Mouse (Mus musculus) heart, embryonic 14.5 days (tissue): ENCODE results near the gene Nr1i3. TPM values are rescaled to one million over a fixed set of nuclear protein-coding genes. Genes with fewer than 3 reads are reported as not detected.

Source experiments
- ATAC-seq: fragments of 200-750 bp; cut with Nextera tagmentation; 2 replicates; pipeline ENCODE4 v1.8.0; 2017; ENCODE audit warnings: low read depth, moderate TSS enrichment; ENCODE audit not compliant: insufficient number of reproducible peaks, insufficient read depth, low FRiP score
- H3K27ac ChIP-seq, 2 experiments: fragments of 200-500 bp in 1 of 2; fragments of 300-500 bp in 1 of 2; sonication (generic) in 1 of 2; replicated peaks in 1 of 2; 2 replicates each; pipeline ENCODE4 v1.5.1; 2012 to 2014; ENCODE audit warnings: low read depth in 2 of 2, low read length in 2 of 2, control low read depth in 1 of 2, mild to moderate bottlenecking in 1 of 2, mixed read lengths in 1 of 2; ENCODE audit not compliant: control insufficient read depth in 1 of 2, insufficient read depth in 1 of 2
- H3K27me3 ChIP-seq: fragments of 300-500 bp; sonication (generic); 2 replicates; pipeline ENCODE4 v1.6.1; 2014; ENCODE audit warnings: mild to moderate bottlenecking, low read length, control low read depth; ENCODE audit not compliant: control insufficient read depth, insufficient read depth
- H3K36me3 ChIP-seq: fragments of 300-500 bp; sonication (generic); 2 replicates; pipeline ENCODE4 v1.6.1; 2014; ENCODE audit warnings: mild to moderate bottlenecking, control low read depth, low read length, mixed read lengths; ENCODE audit not compliant: control insufficient read depth, insufficient read depth
- H3K4me1 ChIP-seq, 2 experiments: fragments of 200-500 bp in 1 of 2; fragments of 300-500 bp in 1 of 2; sonication (generic) in 1 of 2; 2 replicates each; pipeline ENCODE4 v1.6.1; 2012 to 2014; ENCODE audit warnings: low read length in 2 of 2, control low read depth in 1 of 2, mixed read lengths in 1 of 2; ENCODE audit not compliant: control insufficient read depth in 2 of 2, insufficient read depth in 2 of 2
- H3K4me2 ChIP-seq: fragments of 300-500 bp; sonication (generic); 2 replicates; pipeline ENCODE4 v1.6.1; 2014; ENCODE audit warnings: mild to moderate bottlenecking, low read length
- H3K4me3 ChIP-seq, 2 experiments: fragments of 200-500 bp in 1 of 2; fragments of 300-500 bp in 1 of 2; sonication (generic) in 1 of 2; 2 replicates each; pipeline ENCODE4 v1.5.1; 2012 to 2014; ENCODE audit warnings: low read length in 2 of 2, mild to moderate bottlenecking in 2 of 2, control low read depth in 1 of 2, low read depth in 1 of 2, moderate library complexity in 1 of 2; ENCODE audit not compliant: control insufficient read depth in 1 of 2, insufficient read depth in 1 of 2
- H3K9ac ChIP-seq: fragments of 300-500 bp; sonication (generic); 2 replicates; pipeline ENCODE4 v1.6.1; 2014; ENCODE audit warnings: mild to moderate bottlenecking, low read length
- H3K9me3 ChIP-seq: fragments of 300-500 bp; sonication (generic); 2 replicates; pipeline ENCODE4 v1.6.1; 2016; ENCODE audit warnings: low read length, control low read depth; ENCODE audit not compliant: control insufficient read depth
- WGBS: fragments of 180-500 bp; shearing (Covaris S2); extraction: QIAGEN DNeasy Blood & Tissue Kit; methylation state at CpG from one replicate; pipeline ENCODE4 v1.1.7; 2014; 5-methylcytosine and 5-hydroxymethylcytosine counted together
- polyA plus RNA-seq: library from polyadenylated mRNA; unstranded; fragments of >200 nt; fragmentation: Nextera tagmentation; extraction: Ambion mirVana; gene quantifications from 2 replicates; pipeline ENCODE4 v1.2.1, GENCODE M21; 2014

Gene Nr1i3
- polyA plus RNA-seq, 1 experiment from 2014 or later, result 0.28 TPM

- H3K4me3 ChIP-seq, result no peak overlapping the region
- no peak overlapping the region for H3K9ac ChIP-seq
- no peak for ATAC-seq
- WGBS, result 42% methylated on average over 2 of the region's 2 CpGs
- no peaks in the 10 kb centered on the region for H3K9me3 ChIP-seq
- H3K4me2 ChIP-seq, result no peak overlapping the region
- no peaks in the 10 kb centered on the region for H3K27me3 ChIP-seq
- peaks cover 18% of the 10 kb centered on the region for H3K36me3 ChIP-seq
- peaks cover 5 to 16% of the 10 kb centered on the region in 2 experiments for H3K4me1 ChIP-seq
- H3K27ac ChIP-seq, result peak overlapping the region in 1 of 2 experiments; percentile 47; a peak in 1 of 4 replicates
Observed at GRCm38 (mm10) chr1:171223796-171224195, 10.0 kb downstream of the Nr1i3 start.

DNA sequence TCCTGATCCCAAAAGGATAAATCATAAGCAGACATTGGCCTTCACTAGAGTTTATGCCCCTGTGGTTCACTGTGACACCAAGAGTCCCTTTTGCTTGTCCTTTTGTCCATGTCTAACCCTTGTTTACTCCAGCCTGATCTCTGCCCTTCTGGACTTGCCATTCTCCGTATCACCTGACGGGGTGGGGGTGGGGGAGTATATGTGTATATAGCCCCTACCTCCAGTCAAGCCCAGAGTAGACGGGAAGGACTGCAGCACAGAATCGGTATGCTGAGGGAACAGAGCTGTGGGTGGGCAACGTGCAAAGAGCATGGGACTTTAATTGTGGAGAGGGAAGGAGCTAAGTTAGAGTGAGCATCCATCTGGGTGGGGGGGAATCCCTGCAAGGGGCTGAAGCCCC is 11.1 kb downstream of the Nr1i3 start, which contains the start of gene Apoa2:
Gene Apoa2, plus strand, starts transcription at position 198 of the 400 bp plus-strand sequence.
- no peak for ATAC-seq
- 84% methylated on average over 5 of the region's 5 CpGs for WGBS
- Histone ChIP-seq H3K36me3 (peaks cover 8% of the 10 kb centered on the region), H3K27ac (peak within 1 kb of the TSS in 1 of 2 experiments; percentile 47; a peak in 1 of 4 replicates), H3K4me1 (peaks cover 5 to 16% of the 10 kb centered on the region in 2 experiments), H3K9ac (no peak within 1 kb of the TSS), H3K4me3 (no peak within 1 kb of the TSS), H3K9me3 (no peaks in the 10 kb centered on the region), H3K27me3 (no peaks in the 10 kb centered on the region), H3K4me2 (no peak within 1 kb of the TSS)

GRCm38 (mm10) chr1:171226780-171227179 is 13.0 kb downstream of the Nr1i3 start:
- ATAC-seq, result no peak
- Histone ChIP-seq H3K36me3 (no peaks in the 10 kb centered on the region), H3K9me3 (no peaks in the 10 kb centered on the region), H3K9ac (no peak overlapping the region), H3K4me1 (peaks cover 0 to 8% of the 10 kb centered on the region in 2 experiments; a peak in 3 of 4 replicates), H3K4me3 (no peak overlapping the region), H3K27me3 (no peaks in the 10 kb centered on the region), H3K27ac (no peak overlapping the region), H3K4me2 (no peak overlapping the region)
- 49% methylated on average over 4 of the region's 4 CpGs for WGBS

- H3K27ac ChIP-seq, result no peak overlapping the region
- 91% methylated on average over 1 of the region's 1 CpGs for WGBS
Observed at GRCm38 (mm10) chr1:171227879-171228278, 14.1 kb downstream of the Nr1i3 start.

DNA sequence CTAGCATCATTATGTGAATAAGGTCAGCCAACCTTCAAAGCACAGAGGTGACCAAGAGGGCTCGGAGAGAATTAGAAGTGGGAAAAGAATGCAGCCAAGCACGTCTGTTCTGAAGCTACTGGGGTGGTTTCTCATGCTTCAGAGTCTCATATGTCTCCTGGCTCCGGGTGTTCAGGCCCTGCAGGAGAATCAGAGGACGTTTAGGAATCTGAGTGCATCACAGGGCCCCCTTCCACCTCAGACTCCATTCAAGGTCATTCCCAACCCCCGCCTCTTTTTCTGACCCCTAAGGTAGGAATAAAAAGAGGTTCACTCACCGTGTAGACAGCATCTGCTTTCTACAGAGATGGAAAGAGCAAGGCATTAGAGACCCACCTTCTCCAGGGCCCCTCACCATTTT is 16.0 kb downstream of the Nr1i3 start:
- 55% methylated on average over 6 of the region's 6 CpGs for WGBS
- Histone ChIP-seq H3K4me2 (no peak overlapping the region), H3K4me1 (peaks cover 0 to 5% of the 10 kb centered on the region in 2 experiments; a peak in 1 of 4 replicates), H3K27me3 (no peaks in the 10 kb centered on the region), H3K4me3 (no peak overlapping the region), H3K27ac (no peak overlapping the region), H3K9me3 (no peaks in the 10 kb centered on the region), H3K36me3 (peaks cover 13% of the 10 kb centered on the region), H3K9ac (no peak overlapping the region)
- ATAC-seq, result no peak

More at GRCm38 (mm10) chr1:171227879-171228278, 14.1 kb downstream of the Nr1i3 start:
- Histone ChIP-seq H3K4me3 (no peak overlapping the region), H3K4me2 (no peak overlapping the region), H3K9ac (no peak overlapping the region), H3K9me3 (no peaks in the 10 kb centered on the region), H3K4me1 (peaks cover 0 to 7% of the 10 kb centered on the region in 2 experiments; a peak in 3 of 4 replicates), H3K36me3 (no peaks in the 10 kb centered on the region), H3K27me3 (no peaks in the 10 kb centered on the region)
- no peak for ATAC-seq

DNA sequence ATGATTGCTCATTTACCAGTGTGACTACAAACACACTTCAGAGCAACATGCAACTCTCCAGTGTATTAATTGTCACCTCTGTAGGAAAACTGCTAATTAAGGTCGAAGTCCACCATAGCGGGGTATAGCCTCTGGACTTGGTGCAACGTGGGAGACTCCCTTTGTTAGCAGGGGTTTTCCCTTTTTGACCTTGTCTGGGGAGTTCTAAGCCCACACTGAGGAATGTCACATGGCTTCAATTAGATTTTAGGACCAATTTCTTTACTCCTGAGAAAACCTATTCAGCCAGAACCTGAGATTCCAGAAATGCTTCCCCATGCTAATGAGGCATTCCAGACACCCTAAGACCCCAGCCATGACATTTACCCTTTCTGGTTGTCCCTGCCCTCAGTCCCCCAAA is 16.4 kb downstream of the Nr1i3 start:
- H3K4me3 ChIP-seq, result no peak overlapping the region
- H3K9ac ChIP-seq, result no peak overlapping the region
- H3K27me3 ChIP-seq, result no peaks in the 10 kb centered on the region
- peaks cover 0 to 5% of the 10 kb centered on the region in 2 experiments; a peak in 1 of 4 replicates for H3K4me1 ChIP-seq
- H3K4me2 ChIP-seq, result no peak overlapping the region
- H3K9me3 ChIP-seq, result no peaks in the 10 kb centered on the region
- ATAC-seq, result no peak
- H3K36me3 ChIP-seq, result peaks cover 18% of the 10 kb centered on the region
- no peak overlapping the region for H3K27ac ChIP-seq
- 80% methylated on average over 3 of the region's 3 CpGs for whole genome bisulfite sequencing

DNA sequence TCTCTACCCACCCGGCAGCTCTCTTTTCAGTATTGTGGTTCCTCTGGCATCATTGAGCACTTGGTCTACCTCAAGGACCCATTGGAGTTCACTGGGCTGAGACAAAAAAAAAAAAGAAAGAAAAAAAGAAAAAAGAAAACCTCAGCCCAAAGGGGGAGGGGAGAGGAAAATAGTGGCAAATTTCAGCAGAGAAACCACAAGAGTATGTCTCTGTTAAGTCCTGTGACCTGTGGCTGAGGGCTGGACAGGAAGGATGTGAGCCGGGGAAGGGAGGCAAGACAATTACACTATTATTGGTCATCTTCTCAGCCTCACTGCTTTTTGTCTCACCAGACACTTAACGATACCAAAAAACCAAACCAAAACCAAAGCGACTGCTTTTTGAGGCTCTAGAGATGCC is 18.1 kb downstream of the Nr1i3 start:
- no peaks in the 10 kb centered on the region for H3K9me3 ChIP-seq
- no peak overlapping the region for H3K4me2 ChIP-seq
- H3K36me3 ChIP-seq, result peaks cover 34% of the 10 kb centered on the region
- no peaks in the 10 kb centered on the region for H3K27me3 ChIP-seq
- WGBS, result 73% methylated on average over 4 of the region's 4 CpGs
- no peak overlapping the region for H3K9ac ChIP-seq
- H3K27ac ChIP-seq, result no peak overlapping the region
- no peak overlapping the region for H3K4me3 ChIP-seq
- H3K4me1 ChIP-seq, result peaks cover 4 to 5% of the 10 kb centered on the region in 2 experiments; a peak in 2 of 4 replicates
- no peak for ATAC-seq

GRCm38 (mm10) chr1:171232348-171232747 is 18.6 kb downstream of the Nr1i3 start:
- no peak overlapping the region for H3K4me3 ChIP-seq
- no peak overlapping the region for H3K27ac ChIP-seq
- no peak for ATAC-seq
- peaks cover 39% of the 10 kb centered on the region for H3K36me3 ChIP-seq
- no peak overlapping the region for H3K4me2 ChIP-seq
- H3K27me3 ChIP-seq, result no peaks in the 10 kb centered on the region
- H3K9me3 ChIP-seq, result no peaks in the 10 kb centered on the region
- no peak overlapping the region for H3K9ac ChIP-seq
- H3K4me1 ChIP-seq, result peaks cover 4 to 5% of the 10 kb centered on the region in 2 experiments; a peak in 2 of 4 replicates
- 87% methylated on average over 5 of the region's 5 CpGs for WGBS
